Mouse (Mus musculus): Measurements from ENCODE around the gene 2010106E10Rik. TPM values are rescaled to one million over a fixed set of nuclear protein-coding genes. Genes with fewer than 3 reads are reported as not detected.
A peak's percentile ranks its signal among the peaks of the same experiment; 100 is the strongest.

2010106E10Rik gene
- not detected in 2 replicates for polyA plus RNA-seq (2012; rRNA removed)

DNA sequence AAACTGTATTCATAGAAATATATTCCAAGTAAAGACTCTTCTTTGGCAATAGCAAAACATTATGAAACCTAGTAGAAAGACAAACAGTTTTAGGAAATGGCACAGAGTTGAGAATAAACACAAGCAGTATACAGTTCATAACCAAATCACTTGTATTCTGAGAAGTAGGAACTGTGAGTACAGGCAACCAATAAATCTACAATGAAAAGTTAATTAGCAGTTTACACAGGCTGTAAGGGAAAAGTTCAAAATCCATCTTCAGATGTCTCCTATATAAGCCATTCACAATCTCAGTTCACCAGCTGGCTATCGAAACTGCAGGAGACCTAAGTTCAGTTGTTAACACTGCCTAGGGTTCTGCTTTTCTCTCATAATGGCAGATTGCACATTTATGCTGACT lies at the start of gene 2010106E10Rik:
Gene 2010106E10Rik, plus strand, starts transcription at position 301 of the 400 bp plus-strand sequence.
- no peak within 1 kb of the TSS for H3K27ac ChIP-seq (ENCODE audit: insufficient read depth, low read depth, low read length)
- no peak within 1 kb of the TSS for H3K4me3 ChIP-seq (ENCODE audit: insufficient read depth, low read depth, low read length)
- 84% methylated on average over 1 of the region's 1 CpGs for WGBS
- H3K36me3 ChIP-seq (ENCODE audit: control insufficient read depth, insufficient read depth, low read length): no peaks in the 10 kb centered on the region
- no peak for DNase-seq
- no peaks in the 10 kb centered on the region for H3K27me3 ChIP-seq (replicated peaks; ENCODE audit: control insufficient read depth, insufficient read depth, low read length)
- TF ChIP-seq CTCF (conservative IDR thresholded peaks at IDR 0.05; ENCODE audit: insufficient read depth, insufficient read length, low read depth, low read length): no peak
- no peak for TF ChIP-seq POLR2A (IDR thresholded peaks at IDR 0.05; ENCODE audit: low read depth, low read length)
- H3K4me1 ChIP-seq (ENCODE audit: control insufficient read depth, insufficient read depth, low read length): no peaks in the 10 kb centered on the region

DNA sequence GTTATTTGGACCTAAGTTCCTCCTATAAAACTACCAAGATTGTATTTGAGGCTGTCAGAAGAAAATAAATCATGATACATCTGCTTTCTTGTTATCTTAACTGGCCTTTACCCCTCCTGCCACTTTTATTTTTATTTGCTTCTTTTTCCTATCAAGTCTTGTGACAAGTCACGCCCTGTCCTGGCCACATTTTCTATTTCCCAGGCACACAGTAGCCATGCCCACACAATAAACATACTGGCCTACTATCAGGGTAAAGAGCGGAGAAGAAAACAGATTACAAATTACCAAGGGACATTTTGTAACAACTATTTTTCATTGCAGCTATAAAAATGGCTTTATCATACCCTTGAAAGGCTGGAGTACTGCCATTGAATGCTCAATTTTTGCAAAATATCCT lies 10.6 kb downstream of the 2010106E10Rik start:
- WGBS: 67% methylated on average over 2 of the region's 2 CpGs
- H3K4me1 ChIP-seq (ENCODE audit: control insufficient read depth, insufficient read depth, low read length): no peaks in the 10 kb centered on the region
- DNase-seq: no peak

DNA sequence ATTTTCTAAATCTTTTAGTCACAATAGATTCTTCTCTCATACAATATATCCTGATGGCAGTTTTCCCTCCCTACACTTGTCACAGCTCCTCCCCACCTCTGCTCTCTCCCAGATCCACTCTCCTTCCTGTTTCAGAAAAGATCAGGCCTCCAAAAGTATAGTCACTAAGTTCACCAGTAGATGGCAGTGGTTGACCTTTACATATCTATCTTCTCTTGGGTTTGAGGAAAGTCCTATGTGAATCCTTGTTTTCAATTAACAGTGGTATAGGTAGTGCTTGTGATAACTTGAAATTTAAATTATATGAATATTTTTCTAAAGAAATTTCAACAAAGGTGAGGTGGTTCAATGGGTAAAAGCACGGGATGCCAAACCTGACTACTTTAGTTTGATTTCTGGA lies 29.7 kb downstream of the 2010106E10Rik start:
- TF ChIP-seq CTCF (conservative IDR thresholded peaks at IDR 0.05; ENCODE audit: insufficient read depth, insufficient read length, low read depth, low read length) (no peak), POLR2A (IDR thresholded peaks at IDR 0.05; ENCODE audit: low read depth, low read length) (no peak)
- 70% methylated on average over 1 of the region's 1 CpGs for WGBS
- no peaks in the 10 kb centered on the region for H3K27me3 ChIP-seq (replicated peaks; ENCODE audit: control insufficient read depth, insufficient read depth, low read length)
- H3K4me1 ChIP-seq (ENCODE audit: control insufficient read depth, insufficient read depth, low read length): no peaks in the 10 kb centered on the region
- no peak overlapping the region for H3K27ac ChIP-seq (ENCODE audit: insufficient read depth, low read depth, low read length)
- H3K4me3 ChIP-seq (ENCODE audit: insufficient read depth, low read depth, low read length): no peak overlapping the region
- DNase-seq: peak; percentile 27
- no peaks in the 10 kb centered on the region for H3K36me3 ChIP-seq (ENCODE audit: control insufficient read depth, insufficient read depth, low read length)

More for the DNA sequence above, 10.6 kb downstream of the 2010106E10Rik start:
- Histone ChIP-seq H3K27me3 (replicated peaks; ENCODE audit: control insufficient read depth, insufficient read depth, low read length) (no peaks in the 10 kb centered on the region), H3K4me3 (ENCODE audit: insufficient read depth, low read depth, low read length) (no peak overlapping the region), H3K27ac (ENCODE audit: insufficient read depth, low read depth, low read length) (no peak overlapping the region), H3K36me3 (ENCODE audit: control insufficient read depth, insufficient read depth, low read length) (no peaks in the 10 kb centered on the region)
- no peak for TF ChIP-seq CTCF (conservative IDR thresholded peaks at IDR 0.05; ENCODE audit: insufficient read depth, insufficient read length, low read depth, low read length)
- no peak for TF ChIP-seq POLR2A (IDR thresholded peaks at IDR 0.05; ENCODE audit: low read depth, low read length)

DNA sequence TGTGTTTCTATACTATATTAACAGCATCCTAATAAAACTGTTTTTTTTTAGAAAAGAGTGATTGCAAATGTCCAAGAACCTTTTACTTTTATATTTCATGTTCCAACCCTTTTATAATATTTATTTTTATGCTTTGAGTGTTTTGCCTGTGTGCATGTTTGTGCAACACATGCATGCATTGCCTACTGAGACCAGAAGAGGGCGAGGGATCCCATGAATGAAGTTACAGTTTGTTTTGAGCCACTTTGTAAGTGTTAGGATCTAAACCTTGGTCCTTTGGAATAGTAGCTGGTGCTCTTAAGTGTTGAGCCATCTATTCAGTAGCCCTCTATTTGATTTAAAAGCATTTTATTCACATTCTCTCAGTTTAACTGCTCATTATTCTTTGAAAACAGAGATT lies 48.0 kb downstream of the 2010106E10Rik start:
- Histone ChIP-seq H3K27ac (ENCODE audit: insufficient read depth, low read depth, low read length) (no peak overlapping the region), H3K4me1 (ENCODE audit: control insufficient read depth, insufficient read depth, low read length) (no peaks in the 10 kb centered on the region), H3K36me3 (ENCODE audit: control insufficient read depth, insufficient read depth, low read length) (no peaks in the 10 kb centered on the region), H3K27me3 (replicated peaks; ENCODE audit: control insufficient read depth, insufficient read depth, low read length) (no peaks in the 10 kb centered on the region), H3K4me3 (ENCODE audit: insufficient read depth, low read depth, low read length) (no peak overlapping the region)
- WGBS: 56% methylated on average over 1 of the region's 1 CpGs
- no peak for TF ChIP-seq CTCF (conservative IDR thresholded peaks at IDR 0.05; ENCODE audit: insufficient read depth, insufficient read length, low read depth, low read length)
- no peak for TF ChIP-seq POLR2A (IDR thresholded peaks at IDR 0.05; ENCODE audit: low read depth, low read length)
- DNase-seq: no peak

DNA sequence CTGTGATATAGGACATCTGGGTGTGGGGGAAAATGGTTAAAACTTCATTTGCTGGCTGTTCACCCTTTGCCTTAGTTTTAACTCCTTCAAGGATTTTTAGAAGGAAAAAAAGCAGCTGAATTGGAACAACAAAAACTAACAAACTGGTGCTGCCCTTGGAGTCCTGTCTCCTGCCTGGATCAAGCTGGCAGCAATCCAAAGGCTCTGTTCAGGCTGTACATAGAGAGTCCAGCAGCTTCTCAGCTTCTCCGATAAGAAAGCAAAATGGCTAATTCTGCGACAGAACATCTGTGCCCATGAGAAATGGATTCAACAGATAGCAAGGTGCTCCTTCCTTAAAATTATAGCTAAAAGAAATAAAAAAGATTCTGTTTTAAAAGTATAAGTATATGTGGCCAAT lies 72.6 kb downstream of the 2010106E10Rik start:
- WGBS: 74% methylated on average over 2 of the region's 2 CpGs
- no peak for DNase-seq
- H3K36me3 ChIP-seq (ENCODE audit: control insufficient read depth, insufficient read depth, low read length): no peaks in the 10 kb centered on the region

DNA sequence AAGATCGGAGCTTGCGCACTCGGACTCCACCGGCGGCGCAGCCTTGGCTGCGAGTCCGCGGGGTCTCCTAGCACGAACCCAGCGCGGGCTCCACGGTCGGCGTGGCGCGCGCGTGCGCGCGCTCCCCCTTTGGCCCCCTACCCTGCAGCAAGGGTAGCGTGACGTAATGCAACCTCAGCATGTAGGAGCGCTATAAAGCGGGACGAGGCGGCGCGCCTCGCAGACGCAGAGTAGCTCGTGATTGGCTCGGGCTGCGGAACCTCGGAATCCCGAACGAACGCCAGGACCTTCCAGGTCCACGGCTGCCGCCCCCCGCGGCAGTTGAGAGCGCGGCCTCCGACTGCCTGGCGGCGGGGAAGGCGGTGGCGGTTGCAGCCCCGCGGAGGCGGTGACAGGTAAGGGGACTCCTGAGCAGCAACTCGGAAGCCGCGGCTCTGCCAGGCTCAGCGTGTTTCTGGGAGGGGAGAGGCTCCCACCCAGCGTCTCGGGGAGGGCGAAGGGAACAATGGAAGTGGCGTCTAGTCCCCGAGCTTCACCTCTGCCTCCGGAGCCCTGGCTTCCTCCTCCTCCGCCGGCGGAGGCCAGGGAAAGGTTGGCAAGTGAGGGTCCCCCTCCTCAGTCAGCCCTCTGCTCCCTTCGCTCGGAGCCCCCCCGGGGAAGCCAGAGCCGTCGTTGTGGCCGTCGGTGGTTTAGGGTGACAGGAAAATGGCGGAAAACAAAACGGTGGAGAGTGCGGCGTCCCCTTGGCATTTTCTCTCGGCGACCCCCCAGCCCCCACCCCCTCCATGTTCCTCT lies 105.6 kb downstream of the 2010106E10Rik start, which contains the start of gene Zfp711:
Gene Zfp711, plus strand, starts transcription at position 16 of the 795 bp plus-strand sequence.
- no peaks in the 10 kb centered on the region for H3K4me1 ChIP-seq (ENCODE audit: control insufficient read depth, insufficient read depth, low read length)
- TF ChIP-seq CTCF (conservative IDR thresholded peaks at IDR 0.05; ENCODE audit: insufficient read depth, insufficient read length, low read depth, low read length) (no peak), POLR2A (IDR thresholded peaks at IDR 0.05; ENCODE audit: low read depth, low read length) (no peak)
- DNase-seq: peak; percentile 42
- H3K4me3 ChIP-seq (ENCODE audit: insufficient read depth, low read depth, low read length): peak within 1 kb of the TSS; percentile 72
- no peaks in the 10 kb centered on the region for H3K36me3 ChIP-seq (ENCODE audit: control insufficient read depth, insufficient read depth, low read length)
- 1% methylated on average over 75 of the region's 79 CpGs for WGBS
- no peaks in the 10 kb centered on the region for H3K27me3 ChIP-seq (replicated peaks; ENCODE audit: control insufficient read depth, insufficient read depth, low read length)
- H3K27ac ChIP-seq (ENCODE audit: insufficient read depth, low read depth, low read length): no peak within 1 kb of the TSS

More for the DNA sequence above, 72.6 kb downstream of the 2010106E10Rik start:
- TF ChIP-seq CTCF (conservative IDR thresholded peaks at IDR 0.05; ENCODE audit: insufficient read depth, insufficient read length, low read depth, low read length) (no peak), POLR2A (IDR thresholded peaks at IDR 0.05; ENCODE audit: low read depth, low read length) (no peak)
- no peak overlapping the region for H3K4me3 ChIP-seq (ENCODE audit: insufficient read depth, low read depth, low read length)
- no peaks in the 10 kb centered on the region for H3K27me3 ChIP-seq (replicated peaks; ENCODE audit: control insufficient read depth, insufficient read depth, low read length)
- no peak overlapping the region for H3K27ac ChIP-seq (ENCODE audit: insufficient read depth, low read depth, low read length)
- no peaks in the 10 kb centered on the region for H3K4me1 ChIP-seq (ENCODE audit: control insufficient read depth, insufficient read depth, low read length)

DNA sequence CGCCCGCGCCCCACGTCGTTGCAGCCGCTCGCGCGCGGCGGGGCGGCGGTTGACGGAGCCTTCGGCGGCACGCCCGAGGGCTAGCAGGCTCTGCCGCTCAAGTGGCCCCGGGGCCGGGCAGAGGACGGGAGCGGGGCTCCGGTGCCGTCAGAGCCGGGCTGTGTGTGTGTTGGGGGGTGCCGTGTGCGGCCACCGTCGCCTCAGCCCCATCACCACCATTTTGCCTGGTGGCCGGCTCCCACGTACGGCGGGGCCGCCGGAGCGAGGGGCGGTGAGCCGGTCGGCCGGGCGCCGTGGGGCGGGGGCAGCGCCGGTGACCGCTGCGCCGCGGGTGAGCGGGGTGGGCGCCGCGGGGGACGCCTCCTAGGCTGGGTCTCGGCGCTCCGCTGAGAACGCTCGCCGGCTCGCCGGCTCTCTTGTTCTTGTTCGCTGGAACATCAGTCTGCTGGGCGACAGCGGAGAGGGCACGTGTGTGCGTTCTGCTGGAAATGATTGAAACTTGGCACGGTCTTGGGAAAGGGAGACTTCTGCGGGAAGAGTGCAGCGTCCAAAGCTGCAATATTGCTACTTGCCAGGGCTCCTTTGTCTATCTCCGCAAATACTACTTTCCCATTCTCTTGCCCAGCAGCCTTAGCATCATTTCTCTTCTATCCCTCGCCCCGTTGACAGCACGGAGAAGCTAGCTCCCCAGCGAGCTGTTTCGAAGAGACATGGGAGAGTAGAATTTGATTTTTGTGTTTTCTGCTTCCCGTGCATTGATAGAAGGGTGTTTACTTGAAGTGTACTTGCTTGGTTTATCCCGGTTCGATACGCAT lies 106.4 kb downstream of the 2010106E10Rik start:
- TF ChIP-seq POLR2A (IDR thresholded peaks at IDR 0.05; ENCODE audit: low read depth, low read length) (no peak), CTCF (conservative IDR thresholded peaks at IDR 0.05; ENCODE audit: insufficient read depth, insufficient read length, low read depth, low read length) (no peak)
- WGBS: 1% methylated on average over 20 of the region's 81 CpGs
- Histone ChIP-seq H3K27me3 (replicated peaks; ENCODE audit: control insufficient read depth, insufficient read depth, low read length) (no peaks in the 10 kb centered on the region), H3K27ac (ENCODE audit: insufficient read depth, low read depth, low read length) (no peak overlapping the region), H3K4me3 (ENCODE audit: insufficient read depth, low read depth, low read length) (peak overlapping the region; percentile 72), H3K4me1 (ENCODE audit: control insufficient read depth, insufficient read depth, low read length) (no peaks in the 10 kb centered on the region), H3K36me3 (ENCODE audit: control insufficient read depth, insufficient read depth, low read length) (no peaks in the 10 kb centered on the region)
- DNase-seq: peak; percentile 12

Other genes with a start within 250 kb of the 2010106E10Rik start
- gene Apool, start 183.9 kb upstream of the 2010106E10Rik start, polyA plus RNA-seq (2012; rRNA removed): 8.7 and 15.0 TPM in 2 replicates
- not detected in 2 replicates for gene Satl1, start 88.5 kb upstream of the 2010106E10Rik start, polyA plus RNA-seq (2012; rRNA removed)
- 0.20 and 0.30 TPM in 2 replicates for gene Zfp711, start 105.3 kb downstream of the 2010106E10Rik start, polyA plus RNA-seq (2012; rRNA removed)
- gene Pof1b, start 203.4 kb downstream of the 2010106E10Rik start, polyA plus RNA-seq (2012; rRNA removed): 0.08 and 0.09 TPM in 2 replicates